Mouse (Mus musculus) embryonic facial prominence, embryonic 12.5 days (tissue): ENCODE measurements at regions not wholly inside any gene's neighbourhood (a gene's known extent, or its start where the extent isn't known, plus 50 kb on each side); places are given as distances from the start of the nearest gene placed in this dataset.

Source experiments
- ATAC-seq: fragments of 200-750 bp; cut with Nextera tagmentation; 2 replicates; pipeline ENCODE4 v1.8.0; 2017; ENCODE audit not compliant: insufficient number of reproducible peaks, insufficient read depth, low FRiP score, low TSS enrichment
- H3K27ac ChIP-seq: fragments of 300-500 bp; sonication (generic); 2 replicates; pipeline ENCODE4 v1.5.1; 2016; ENCODE audit warnings: mild to moderate bottlenecking
- H3K27me3 ChIP-seq: fragments of 300-500 bp; sonication (generic); 2 replicates; pipeline ENCODE4 v1.6.1; 2016; ENCODE audit warnings: mild to moderate bottlenecking, moderate library complexity
- H3K36me3 ChIP-seq: fragments of 300-500 bp; sonication (generic); 2 replicates; pipeline ENCODE4 v1.6.1; 2016; ENCODE audit warnings: mild to moderate bottlenecking
- H3K4me1 ChIP-seq: fragments of 300-500 bp; sonication (generic); 2 replicates; pipeline ENCODE4 v1.6.1; 2016
- H3K4me2 ChIP-seq: fragments of 300-500 bp; sonication (generic); replicated peaks from 2 replicates; pipeline ENCODE4 v1.6.1; 2016; ENCODE audit warnings: mild to moderate bottlenecking, moderate library complexity
- H3K4me3 ChIP-seq: fragments of 300-500 bp; sonication (generic); 2 replicates; pipeline ENCODE4 v1.5.1; 2016; ENCODE audit warnings: mild to moderate bottlenecking
- H3K9ac ChIP-seq: fragments of 300-500 bp; sonication (generic); 2 replicates; pipeline ENCODE4 v1.6.1; 2016; ENCODE audit warnings: mild to moderate bottlenecking, moderate library complexity
- H3K9me3 ChIP-seq: fragments of 300-500 bp; sonication (generic); 2 replicates; pipeline ENCODE4 v1.6.1; 2016; ENCODE audit warnings: mild to moderate bottlenecking, moderate library complexity
- WGBS: fragments of 180-500 bp; shearing (Covaris S2); methylation state at CpG from one replicate; pipeline ENCODE4 v1.1.7; 2016; 5-methylcytosine and 5-hydroxymethylcytosine counted together

DNA sequence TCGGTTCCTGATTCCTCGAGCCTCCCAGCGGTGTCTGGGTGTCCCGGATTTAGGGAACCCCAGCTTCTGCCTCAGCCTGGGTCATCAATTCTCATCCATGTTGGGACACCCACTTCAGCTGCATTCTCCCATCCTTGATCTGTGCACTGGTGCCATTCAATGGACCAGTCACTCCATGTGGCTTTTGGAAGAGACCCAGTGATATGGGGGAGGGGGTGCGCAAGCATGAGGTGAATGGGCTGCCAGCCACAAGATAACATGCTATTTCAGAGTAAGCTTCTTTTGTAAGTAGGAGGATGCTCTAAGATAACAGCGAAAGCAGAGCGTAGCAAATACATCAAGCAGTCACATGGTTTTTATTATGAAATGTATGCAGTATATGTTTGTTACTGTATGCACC is 963.1 kb downstream of the 4930447A16Rik start:
- H3K36me3 ChIP-seq, result no peaks in the 10 kb centered on the region
- H3K27me3 ChIP-seq, result no peaks in the 10 kb centered on the region
- H3K4me1 ChIP-seq, result peaks cover 6% of the 10 kb centered on the region
- no peak overlapping the region for H3K4me2 ChIP-seq
- no peaks in the 10 kb centered on the region for H3K9me3 ChIP-seq
- ATAC-seq, result no peak
- no peak overlapping the region for H3K4me3 ChIP-seq
- WGBS, result 88% methylated on average over 7 of the region's 7 CpGs
- no peak overlapping the region for H3K9ac ChIP-seq
- H3K27ac ChIP-seq, result no peak overlapping the region

DNA sequence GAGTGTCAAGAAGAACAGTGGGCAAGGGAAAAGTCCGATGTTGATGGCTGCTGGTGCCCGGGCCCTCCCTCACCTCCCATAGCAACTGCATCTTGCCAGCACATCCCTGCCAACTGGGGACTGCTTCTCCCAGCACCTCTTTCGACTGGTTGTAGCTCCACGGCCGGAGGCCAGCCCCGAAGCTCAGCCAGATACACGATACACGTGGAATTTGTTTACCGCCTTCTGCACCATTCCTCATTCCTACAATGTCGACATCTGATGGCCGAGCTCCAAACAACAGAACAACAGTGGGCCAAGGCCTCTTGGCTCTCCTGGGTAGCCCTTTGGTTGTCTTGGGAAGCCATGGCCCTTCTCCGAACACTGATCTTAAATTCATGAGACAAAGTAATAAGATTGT is 965.1 kb downstream of the 4930447A16Rik start:
- H3K36me3 ChIP-seq, result no peaks in the 10 kb centered on the region
- ATAC-seq, result no peak
- 88% methylated on average over 12 of the region's 12 CpGs for WGBS
- H3K27me3 ChIP-seq, result no peaks in the 10 kb centered on the region
- H3K9me3 ChIP-seq, result no peaks in the 10 kb centered on the region
- H3K4me3 ChIP-seq, result no peak overlapping the region
- no peak overlapping the region for H3K9ac ChIP-seq
- H3K27ac ChIP-seq, result no peak overlapping the region
- no peak overlapping the region for H3K4me2 ChIP-seq
- H3K4me1 ChIP-seq, result no peaks in the 10 kb centered on the region; the same call in 1 of the 2 replicates

GRCm38 (mm10) chr15:38391420-38391819 is 966.1 kb downstream of the 4930447A16Rik start:
- H3K4me1 ChIP-seq, result no peaks in the 10 kb centered on the region; the same call in 1 of the 2 replicates
- no peak overlapping the region for H3K27ac ChIP-seq
- no peak for ATAC-seq
- no peaks in the 10 kb centered on the region for H3K9me3 ChIP-seq
- H3K4me3 ChIP-seq, result no peak overlapping the region
- H3K36me3 ChIP-seq, result no peaks in the 10 kb centered on the region
- WGBS, result 67% methylated on average over 6 of the region's 6 CpGs
- H3K27me3 ChIP-seq, result no peaks in the 10 kb centered on the region
- no peak overlapping the region for H3K4me2 ChIP-seq
- no peak overlapping the region for H3K9ac ChIP-seq

DNA sequence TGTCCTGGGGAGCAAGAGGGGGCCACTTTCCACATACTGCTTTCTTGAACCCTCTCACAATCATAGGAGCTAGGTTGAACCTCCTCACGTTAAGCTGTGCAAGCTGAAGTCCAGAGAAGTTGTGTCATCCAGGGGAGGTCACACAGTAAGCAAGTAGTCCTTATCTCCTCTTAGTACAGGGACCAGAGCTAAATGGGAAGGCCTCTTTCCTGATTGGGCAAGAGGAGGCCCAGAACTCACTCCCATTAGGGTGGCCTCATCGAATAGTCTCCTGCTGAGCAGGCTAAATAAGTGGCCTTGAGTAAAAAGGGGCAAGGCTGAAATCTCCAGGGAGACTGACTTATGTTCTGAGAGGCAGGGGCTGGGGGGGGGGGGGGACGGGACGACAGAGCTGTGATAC is 966.5 kb downstream of the 4930447A16Rik start:
- Histone ChIP-seq H3K27ac (no peak overlapping the region), H3K9ac (no peak overlapping the region), H3K4me3 (no peak overlapping the region), H3K36me3 (no peaks in the 10 kb centered on the region), H3K9me3 (no peaks in the 10 kb centered on the region), H3K4me2 (no peak overlapping the region), H3K27me3 (no peaks in the 10 kb centered on the region), H3K4me1 (no peaks in the 10 kb centered on the region; the same call in 1 of the 2 replicates)
- no peak for ATAC-seq
- WGBS, result 36% methylated on average over 4 of the region's 4 CpGs

DNA sequence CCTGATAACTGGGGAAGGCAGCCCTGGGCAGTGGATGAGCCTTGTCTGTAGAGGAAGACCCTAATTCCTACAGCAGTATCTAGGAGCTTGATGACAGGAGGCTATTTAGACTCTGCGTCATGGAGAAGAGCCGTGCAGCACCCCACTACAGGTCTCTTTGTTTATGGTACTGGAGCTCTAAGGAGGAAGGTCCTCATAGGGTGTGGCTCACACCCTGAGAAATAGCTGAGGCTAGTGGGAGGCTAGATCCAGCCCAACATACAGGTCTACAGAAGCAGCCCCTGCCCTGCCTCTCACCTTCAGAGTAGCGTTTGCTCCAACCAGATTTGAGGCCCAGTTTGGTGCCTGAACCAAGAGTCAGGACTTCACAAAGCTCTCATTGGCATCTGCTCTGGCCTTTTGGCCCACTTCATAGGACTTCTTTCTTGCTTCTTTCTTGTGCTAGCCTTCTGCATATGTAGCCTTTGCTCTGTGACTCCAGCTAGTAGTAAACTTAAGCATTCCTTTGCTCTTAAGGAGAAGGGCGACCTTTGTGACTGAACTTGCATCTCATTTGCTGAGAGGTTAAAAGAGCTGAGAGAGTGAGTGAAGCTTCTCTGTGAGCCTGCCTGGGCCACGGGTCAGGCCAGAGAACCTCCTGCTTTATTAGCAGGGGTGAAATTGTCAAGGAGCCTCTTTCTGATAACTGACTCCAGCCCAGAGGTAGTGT is 967.2 kb downstream of the 4930447A16Rik start:
- no peak for ATAC-seq
- Histone ChIP-seq H3K9me3 (no peaks in the 10 kb centered on the region), H3K4me3 (no peak overlapping the region), H3K4me1 (no peaks in the 10 kb centered on the region; the same call in 1 of the 2 replicates), H3K36me3 (no peaks in the 10 kb centered on the region), H3K9ac (no peak overlapping the region), H3K27me3 (no peaks in the 10 kb centered on the region), H3K4me2 (no peak overlapping the region), H3K27ac (no peak overlapping the region)
- 67% methylated on average over 5 of the region's 5 CpGs for WGBS

DNA sequence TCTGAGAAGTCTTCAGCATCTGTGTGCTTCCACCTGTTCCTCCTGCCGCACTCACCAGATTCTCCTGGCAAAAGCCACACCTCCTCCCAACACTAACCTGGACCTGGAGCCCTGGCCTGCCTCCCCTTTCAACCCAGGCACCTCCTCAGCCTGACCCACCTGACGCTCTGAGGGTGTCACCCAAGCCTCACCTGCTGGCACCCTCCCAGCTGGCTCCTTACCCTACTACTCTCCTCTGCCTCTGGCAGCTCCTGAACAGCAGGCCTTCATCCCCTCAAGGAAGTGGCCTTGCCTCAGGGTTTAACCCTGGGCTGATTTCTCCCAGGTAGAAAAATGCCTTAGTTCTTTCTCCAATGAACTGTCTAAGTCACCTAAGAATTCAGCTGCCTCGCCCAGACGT is 973.5 kb downstream of the 4930447A16Rik start:
- H3K36me3 ChIP-seq, result no peaks in the 10 kb centered on the region
- no peaks in the 10 kb centered on the region for H3K27me3 ChIP-seq
- no peak overlapping the region for H3K27ac ChIP-seq
- WGBS, result 89% methylated on average over 4 of the region's 4 CpGs
- no peak for ATAC-seq
- no peak overlapping the region for H3K4me3 ChIP-seq
- H3K9ac ChIP-seq, result no peak overlapping the region
- H3K9me3 ChIP-seq, result no peaks in the 10 kb centered on the region
- H3K4me2 ChIP-seq, result no peak overlapping the region
- no peaks in the 10 kb centered on the region for H3K4me1 ChIP-seq

DNA sequence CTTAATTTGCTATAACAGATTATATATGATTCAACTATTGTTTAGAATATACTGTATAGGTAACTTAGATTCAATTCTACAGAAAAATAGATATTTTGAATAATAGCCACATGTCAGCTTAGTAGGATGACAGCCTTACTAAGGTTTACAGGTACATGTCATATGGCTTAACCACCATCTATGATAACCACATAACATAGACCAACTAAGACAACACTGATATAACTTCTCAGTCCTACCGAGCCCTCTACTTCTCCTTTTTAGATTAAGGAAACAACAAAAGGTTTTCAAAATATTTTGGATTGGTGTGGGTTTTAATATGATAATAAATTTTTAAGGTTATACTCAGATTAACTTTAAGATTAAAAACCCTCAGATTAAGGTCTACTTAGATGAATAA is 977.4 kb downstream of the 4930447A16Rik start:
- Histone ChIP-seq H3K9me3 (no peaks in the 10 kb centered on the region), H3K9ac (no peak overlapping the region), H3K4me1 (0 out of 2 replicates have a peak, but pooled peaks cover 2% of the 10 kb centered on the region), H3K36me3 (no peaks in the 10 kb centered on the region), H3K4me2 (no peak overlapping the region), H3K27ac (no peak overlapping the region), H3K4me3 (no peak overlapping the region), H3K27me3 (no peaks in the 10 kb centered on the region)
- ATAC-seq, result no peak
- WGBS, result 82% methylated on average over 1 of the region's 1 CpGs

- ATAC-seq, result no peak
- no peaks in the 10 kb centered on the region for H3K9me3 ChIP-seq
- H3K4me1 ChIP-seq, result 0 out of 2 replicates have a peak, but pooled peaks cover 2% of the 10 kb centered on the region
- H3K4me3 ChIP-seq, result no peak overlapping the region
- no peak overlapping the region for H3K9ac ChIP-seq
- WGBS, result 57% methylated on average over 6 of the region's 6 CpGs
- no peak overlapping the region for H3K27ac ChIP-seq
- no peaks in the 10 kb centered on the region for H3K36me3 ChIP-seq
- H3K4me2 ChIP-seq, result no peak overlapping the region
- no peaks in the 10 kb centered on the region for H3K27me3 ChIP-seq
Measured at GRCm38 (mm10) chr15:38403760-38404375, 978.5 kb downstream of the 4930447A16Rik start.

- no peak overlapping the region for H3K9ac ChIP-seq
Measured at GRCm38 (mm10) chr15:38406114-38406960, 981.0 kb downstream of the 4930447A16Rik start.

DNA sequence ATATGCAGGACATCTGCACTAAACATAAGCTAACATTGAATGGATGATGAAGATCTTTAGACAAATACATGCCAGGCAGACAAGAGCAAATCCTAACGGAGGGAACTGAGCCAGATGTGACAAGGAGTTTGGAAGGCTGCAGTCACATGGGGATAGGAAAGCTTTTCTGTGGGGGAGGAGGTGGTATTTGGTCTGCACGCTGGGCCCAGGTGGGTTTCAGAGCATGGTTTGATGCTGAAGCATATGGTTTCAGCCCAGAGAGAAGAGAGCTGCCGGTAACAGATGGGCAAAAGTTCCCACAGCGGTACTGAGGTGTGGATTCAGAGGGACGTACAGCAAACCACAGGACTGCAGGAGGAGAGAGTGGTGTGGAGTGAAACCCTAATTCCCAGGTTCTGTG is 982.1 kb downstream of the 4930447A16Rik start:
- no peaks in the 10 kb centered on the region for H3K9me3 ChIP-seq
- no peak overlapping the region for H3K9ac ChIP-seq
- 63% methylated on average over 5 of the region's 5 CpGs for WGBS
- ATAC-seq, result no peak
- 0 out of 2 replicates have a peak, but pooled peaks cover 2% of the 10 kb centered on the region for H3K4me1 ChIP-seq
- H3K27me3 ChIP-seq, result no peaks in the 10 kb centered on the region
- H3K36me3 ChIP-seq, result no peaks in the 10 kb centered on the region
- no peak overlapping the region for H3K4me2 ChIP-seq
- H3K4me3 ChIP-seq, result no peak overlapping the region
- no peak overlapping the region for H3K27ac ChIP-seq

More at GRCm38 (mm10) chr15:38406114-38406960, 981.0 kb downstream of the 4930447A16Rik start:
- no peak for ATAC-seq
- Histone ChIP-seq H3K4me2 (no peak overlapping the region), H3K4me1 (0 out of 2 replicates have a peak, but pooled peaks cover 2% of the 10 kb centered on the region), H3K4me3 (no peak overlapping the region), H3K27ac (no peak overlapping the region), H3K36me3 (no peaks in the 10 kb centered on the region), H3K9me3 (no peaks in the 10 kb centered on the region), H3K27me3 (no peaks in the 10 kb centered on the region)
- WGBS, result 47% methylated on average over 13 of the region's 13 CpGs

DNA sequence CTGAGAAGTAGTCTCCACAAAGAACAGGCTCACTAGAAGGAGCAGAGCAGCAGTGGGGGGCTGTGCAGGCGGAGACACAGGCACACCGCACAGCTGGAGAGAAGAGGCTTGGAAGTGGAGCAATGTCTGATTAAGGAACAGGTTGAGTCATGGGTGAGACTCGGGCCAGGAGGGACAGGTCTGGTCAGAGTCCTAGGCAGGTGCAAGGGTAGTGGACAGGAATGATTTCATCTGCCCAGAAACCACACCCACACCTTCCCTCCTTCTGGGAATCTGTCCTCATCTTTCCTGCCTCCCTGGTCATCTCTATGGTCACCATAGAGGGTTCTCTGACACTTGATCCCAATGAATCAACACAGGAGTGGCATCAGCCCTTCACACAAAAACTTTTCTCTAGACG is 983.8 kb downstream of the 4930447A16Rik start:
- no peaks in the 10 kb centered on the region for H3K27me3 ChIP-seq
- H3K27ac ChIP-seq, result no peak overlapping the region
- ATAC-seq, result no peak
- no peaks in the 10 kb centered on the region for H3K36me3 ChIP-seq
- no peaks in the 10 kb centered on the region for H3K9me3 ChIP-seq
- H3K4me1 ChIP-seq, result 0 out of 2 replicates have a peak, but pooled peaks cover 2% of the 10 kb centered on the region
- no peak overlapping the region for H3K4me2 ChIP-seq
- H3K4me3 ChIP-seq, result no peak overlapping the region
- 86% methylated on average over 4 of the region's 4 CpGs for WGBS
- H3K9ac ChIP-seq, result no peak overlapping the region
